Mouse (Mus musculus) ES-Bruce4 (cell line): ENCODE results near the gene Dnmt3a.

Experiments used
- CTCF ChIP-seq: IDR thresholded peaks from one replicate; pipeline ENCODE4 v1.8.1; 2011; ENCODE audit warnings: low read depth, low read length
- EP300 ChIP-seq: IDR thresholded peaks from 2 replicates; pipeline ENCODE4 v1.6.1; 2011; ENCODE audit warnings: low read depth, low read length; ENCODE audit not compliant: insufficient read depth
- POLR2A ChIP-seq: IDR thresholded peaks from one replicate; pipeline ENCODE4 v1.8.1; 2011; ENCODE audit warnings: low read length; ENCODE audit not compliant: insufficient read depth

DNA sequence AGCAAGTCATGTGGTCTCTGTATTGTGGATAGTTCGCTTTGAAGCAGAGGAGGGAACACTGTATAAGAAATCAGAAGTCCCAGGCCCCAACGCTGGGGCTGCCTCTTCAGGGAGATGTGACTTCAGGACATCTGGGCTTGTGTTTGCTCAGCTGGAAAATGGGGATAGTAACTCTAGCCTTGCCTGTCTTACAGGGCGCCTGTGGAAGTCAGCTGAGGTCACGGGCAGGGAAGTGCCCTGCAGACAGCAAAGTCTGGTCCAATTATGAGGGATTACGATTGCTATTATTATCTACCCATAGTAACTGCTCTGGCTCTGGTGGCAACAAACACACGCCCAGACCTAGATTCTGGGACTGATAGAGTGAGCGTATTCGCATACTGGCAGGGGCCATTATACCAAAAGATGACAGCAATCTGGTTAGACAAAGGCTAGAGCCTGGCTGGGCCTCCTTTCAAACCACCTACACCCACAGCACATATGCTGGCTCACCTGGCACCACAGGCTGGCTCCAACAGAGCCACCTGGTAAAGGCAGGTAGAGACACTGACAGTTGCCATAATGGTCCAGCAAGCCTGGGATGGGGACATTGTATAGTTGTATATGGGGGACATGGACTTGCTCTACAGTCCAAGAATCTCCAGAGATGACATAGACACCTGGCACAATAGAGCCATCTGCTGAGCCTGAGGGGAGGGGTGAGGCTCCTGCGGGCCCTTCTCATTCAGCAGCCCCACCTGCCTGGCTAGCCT, 31.4 kb downstream of the Dnmt3a start:
- no peak for TF ChIP-seq POLR2A
- TF ChIP-seq CTCF: no peak
- no peak for TF ChIP-seq EP300
